Mouse (Mus musculus) urinary bladder, adult 18-20 months (tissue): ENCODE results near the gene Tmem243.

Experiments used
- DNase-seq, 2 experiments: peaks; one replicate each; pipeline ENCODE4 v3.0.0; 2022; ENCODE audit warnings: low spot score in 2 of 2, mixed read lengths in 2 of 2

Tmem243 gene

GRCm38 (mm10) chr5:9100207-9100848 is at the start of gene Tmem243:
Gene Tmem243, plus strand, starts transcription at chr5:9100668.
- peak; percentile 86 for DNase-seq

GRCm38 (mm10) chr5:9056020-9056660 is 44.3 kb upstream of the Tmem243 start:
- peak; percentile 18 to 26 for DNase-seq

GRCm38 (mm10) chr5:9057277-9057879 is 43.1 kb upstream of the Tmem243 start:
- no peak for DNase-seq

GRCm38 (mm10) chr5:9059303-9060023 is 41.0 kb upstream of the Tmem243 start:
- DNase-seq, result no peak

GRCm38 (mm10) chr5:9060228-9060627 is 40.2 kb upstream of the Tmem243 start:
- no peak for DNase-seq

GRCm38 (mm10) chr5:9064217-9064616 is 36.3 kb upstream of the Tmem243 start:
- no peak for DNase-seq

GRCm38 (mm10) chr5:9068886-9069285 is 31.6 kb upstream of the Tmem243 start:
- DNase-seq, result peak; percentile 36 to 74

GRCm38 (mm10) chr5:9069599-9070209 is 30.8 kb upstream of the Tmem243 start:
- no peak for DNase-seq

- no peak for DNase-seq
Measured at GRCm38 (mm10) chr5:9071360-9071759, 29.1 kb upstream of the Tmem243 start.

GRCm38 (mm10) chr5:9073177-9073854 is 27.2 kb upstream of the Tmem243 start:
- DNase-seq, result no peak

- no peak for DNase-seq
Measured at GRCm38 (mm10) chr5:9079773-9080501, 20.5 kb upstream of the Tmem243 start.

- DNase-seq, result no peak
Measured at GRCm38 (mm10) chr5:9086924-9087719, 13.3 kb upstream of the Tmem243 start.

GRCm38 (mm10) chr5:9090493-9091106 is 9.9 kb upstream of the Tmem243 start:
- no peak for DNase-seq

GRCm38 (mm10) chr5:9092716-9093115 is 7.8 kb upstream of the Tmem243 start:
- no peak for DNase-seq

- no peak for DNase-seq
Measured at GRCm38 (mm10) chr5:9093490-9093889, 7.0 kb upstream of the Tmem243 start.

- DNase-seq, result peak; percentile 32 to 63
Measured at GRCm38 (mm10) chr5:9100849-9101801, 657 bp downstream of the Tmem243 start.

- DNase-seq, result no peak
Measured at GRCm38 (mm10) chr5:9102696-9103095, 2.2 kb downstream of the Tmem243 start.

GRCm38 (mm10) chr5:9103958-9104357 is 3.5 kb downstream of the Tmem243 start:
- no peak for DNase-seq
